Comparison of ENCODE assay signal across 8 mouse cellular contexts in the genomic region with DNA sequence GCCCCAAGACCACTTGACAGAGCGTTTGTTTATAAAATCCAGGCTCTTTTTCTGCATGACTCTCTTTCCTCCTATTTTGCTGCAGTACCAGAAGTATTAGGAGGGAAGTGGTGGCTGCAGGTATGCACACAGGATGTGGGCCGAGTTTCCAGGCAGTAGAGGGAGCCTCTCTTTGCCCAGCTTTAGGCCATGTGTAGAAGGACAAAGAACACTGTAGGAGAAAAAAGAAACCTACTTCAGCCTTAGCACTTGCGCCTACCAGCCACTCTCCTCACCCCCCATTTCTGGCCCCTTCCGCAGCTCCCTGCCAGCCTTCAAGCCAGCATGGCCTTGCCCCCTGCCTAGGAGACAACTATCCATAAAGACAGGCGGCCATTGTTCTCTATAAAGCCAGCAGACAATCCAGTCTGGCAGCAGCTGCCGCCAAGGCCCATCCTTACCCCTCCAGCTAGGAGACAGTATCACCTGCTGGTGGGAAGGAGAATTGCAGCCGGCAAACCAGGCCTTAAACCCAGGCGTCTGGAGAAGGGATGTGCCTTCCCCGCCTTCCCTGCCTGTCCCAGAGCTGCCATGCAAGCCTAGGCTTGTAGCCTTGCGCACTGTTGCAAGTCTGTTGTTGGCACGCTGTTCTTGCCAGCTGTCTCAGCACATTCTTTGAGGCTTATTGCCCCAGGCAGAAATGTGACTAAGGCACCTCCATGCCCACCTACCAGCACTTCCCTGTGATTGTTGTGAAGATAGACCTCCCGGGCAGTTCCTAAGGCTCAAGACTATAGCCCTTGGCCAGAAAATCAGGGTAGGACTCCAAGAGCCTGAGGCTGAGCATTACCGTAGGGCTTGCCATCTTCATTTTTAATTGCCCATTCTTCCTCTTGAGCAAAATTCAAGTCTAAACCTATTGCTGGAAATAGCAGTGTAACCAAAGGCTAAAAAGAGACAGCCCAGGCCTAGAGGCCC. TPM values are rescaled to one million over a fixed set of nuclear protein-coding genes. Genes with fewer than 3 reads are reported as not detected.
A peak's percentile ranks its signal among the peaks of the same experiment; 100 is the strongest.
DNase-seq lines count a peak whose midpoint lies in the region; ATAC-seq lines count a peak whose summit lies in the region.

No protein-coding gene starts in this region.

- H3K27ac ChIP-seq in embryonic facial prominence, embryonic 14.5 days (replicated peaks; ENCODE audit: low read depth, low read length): peak overlapping the region; percentile 76
- H3K27ac ChIP-seq in heart, embryonic 10.5 days: peak overlapping the region; percentile 76
- peak overlapping the region; percentile 41 for H3K27ac ChIP-seq in kidney, embryonic 15.5 days
- H3K27ac ChIP-seq in liver, embryonic 11.5 days (ENCODE audit: low read depth, low read length): no peak overlapping the region
- H3K27ac ChIP-seq in stomach, embryonic 15.5 days: peak overlapping the region; percentile 54; the same call in 1 of the 2 replicates

- H3K9ac ChIP-seq in embryonic facial prominence, embryonic 14.5 days (ENCODE audit: low read depth, low read length): 0 out of 2 replicates have a peak overlapping the region, but pooled peaks have one; percentile 35
- H3K9ac ChIP-seq in kidney, embryonic 15.5 days: no peak overlapping the region
- no peak overlapping the region for H3K9ac ChIP-seq in liver, embryonic 11.5 days (ENCODE audit: low read depth, low read length)
- no peak overlapping the region for H3K9ac ChIP-seq in stomach, embryonic 15.5 days

- DNase-seq in A20 (ENCODE audit: low read depth, low spot score): peak; percentile 66
- DNase-seq in adrenal gland, postnatal 4 days (ENCODE audit: low spot score in 2 of 2): peak; percentile 24 to 67
- peak; percentile 93 for DNase-seq in embryonic facial prominence, embryonic 14.5 days (ENCODE audit: low spot score)
- DNase-seq in heart, embryonic 10.5 days (ENCODE audit: low spot score): peak; percentile 90
- peak; percentile 68 for DNase-seq in liver, embryonic 11.5 days (ENCODE audit: low spot score)
- DNase-seq in natural killer cell, adult 2 months (ENCODE audit: low spot score in 2 of 2): peak; percentile 54 to 67

- H3K9me3 ChIP-seq in embryonic facial prominence, embryonic 14.5 days (ENCODE audit: control insufficient read depth, low read length): no peaks in the 10 kb centered on the region
- no peaks in the 10 kb centered on the region for H3K9me3 ChIP-seq in heart, embryonic 10.5 days
- H3K9me3 ChIP-seq in kidney, embryonic 15.5 days (replicated peaks): no peaks in the 10 kb centered on the region
- H3K9me3 ChIP-seq in liver, embryonic 11.5 days (ENCODE audit: control insufficient read depth, low read length): no peaks in the 10 kb centered on the region
- no peaks in the 10 kb centered on the region for H3K9me3 ChIP-seq in stomach, embryonic 15.5 days

- H3K4me2 ChIP-seq in embryonic facial prominence, embryonic 14.5 days (ENCODE audit: low read depth, low read length): no peak overlapping the region
- no peak overlapping the region for H3K4me2 ChIP-seq in kidney, embryonic 15.5 days
- no peak overlapping the region for H3K4me2 ChIP-seq in liver, embryonic 11.5 days
- no peak overlapping the region for H3K4me2 ChIP-seq in stomach, embryonic 15.5 days

- no peaks in the 10 kb centered on the region for H3K27me3 ChIP-seq in embryonic facial prominence, embryonic 14.5 days (replicated peaks; ENCODE audit: control insufficient read depth, insufficient read depth, low read length)
- no peaks in the 10 kb centered on the region for H3K27me3 ChIP-seq in heart, embryonic 10.5 days (ENCODE audit: insufficient read depth, poor library complexity, severe bottlenecking)
- no peaks in the 10 kb centered on the region for H3K27me3 ChIP-seq in kidney, embryonic 15.5 days
- no peaks in the 10 kb centered on the region for H3K27me3 ChIP-seq in liver, embryonic 11.5 days (replicated peaks; ENCODE audit: control insufficient read depth, insufficient read depth, low read length)
- no peaks in the 10 kb centered on the region for H3K27me3 ChIP-seq in stomach, embryonic 15.5 days (replicated peaks)

- H3K4me1 ChIP-seq in embryonic facial prominence, embryonic 14.5 days (ENCODE audit: control insufficient read depth, insufficient read depth, low read length): 0 out of 2 replicates have a peak, but pooled peaks cover 3% of the 10 kb centered on the region
- peaks cover 8% of the 10 kb centered on the region for H3K4me1 ChIP-seq in heart, embryonic 10.5 days
- H3K4me1 ChIP-seq in kidney, embryonic 15.5 days: peaks cover 4% of the 10 kb centered on the region; the same call in 1 of the 2 replicates
- H3K4me1 ChIP-seq in liver, embryonic 11.5 days (replicated peaks; ENCODE audit: control insufficient read depth, insufficient read depth, low read length): no peaks in the 10 kb centered on the region
- no peaks in the 10 kb centered on the region for H3K4me1 ChIP-seq in stomach, embryonic 15.5 days

- H3K4me3 ChIP-seq in embryonic facial prominence, embryonic 14.5 days (ENCODE audit: low read depth, low read length): no peak overlapping the region
- H3K4me3 ChIP-seq in heart, embryonic 10.5 days: no peak overlapping the region
- no peak overlapping the region for H3K4me3 ChIP-seq in kidney, embryonic 15.5 days (replicated peaks)
- H3K4me3 ChIP-seq in liver, embryonic 11.5 days (ENCODE audit: low read depth, low read length): no peak overlapping the region
- no peak overlapping the region for H3K4me3 ChIP-seq in stomach, embryonic 15.5 days (replicated peaks)

- peaks cover 83% of the 10 kb centered on the region for H3K36me3 ChIP-seq in embryonic facial prominence, embryonic 14.5 days (ENCODE audit: control insufficient read depth, insufficient read depth, low read length)
- H3K36me3 ChIP-seq in heart, embryonic 10.5 days: peaks cover 75% of the 10 kb centered on the region
- peaks cover 89% of the 10 kb centered on the region for H3K36me3 ChIP-seq in kidney, embryonic 15.5 days
- H3K36me3 ChIP-seq in liver, embryonic 11.5 days (ENCODE audit: control insufficient read depth, insufficient read depth, low read length): peaks cover 20% of the 10 kb centered on the region
- H3K36me3 ChIP-seq in stomach, embryonic 15.5 days: peaks cover 33% of the 10 kb centered on the region

- peak; percentile 95 for ATAC-seq in embryonic facial prominence, embryonic 14.5 days (ENCODE audit: low read depth)
- peak; percentile 89 for ATAC-seq in kidney, embryonic 15.5 days (replicated peaks; ENCODE audit: low FRiP score)
- peak; percentile 76 for ATAC-seq in liver, embryonic 11.5 days (replicated peaks; ENCODE audit: low FRiP score)
- peak; percentile 76; the same call in 1 of the 2 replicates for ATAC-seq in stomach, embryonic 15.5 days (ENCODE audit: insufficient read depth, low FRiP score, low read depth)

- WGBS in embryonic facial prominence, embryonic 14.5 days: 34% methylated on average over 13 of the region's 13 CpGs
- WGBS in heart, embryonic 10.5 days: 46% methylated on average over 13 of the region's 13 CpGs
- WGBS in kidney, embryonic 15.5 days: 48% methylated on average over 13 of the region's 13 CpGs
- WGBS in liver, embryonic 11.5 days: 49% methylated on average over 13 of the region's 13 CpGs
- WGBS in stomach, embryonic 15.5 days: 43% methylated on average over 13 of the region's 13 CpGs

RNA-seq across cellular contexts. Expression of a gene that starts 15.7 kb away (rescaled TPM):
- 10 to 100 TPM; 41.4 to 44.5 TPM for total RNA-seq in adrenal gland, postnatal 4 days (2021)
- polyA plus RNA-seq in embryonic facial prominence, embryonic 14.5 days (2014; fragmentation: Nextera tagmentation; extraction: Ambion mirVana): 21.6 and 23.9 TPM in 2 replicates
- 29.2 and 41.0 TPM in 2 replicates for polyA plus RNA-seq in heart, embryonic 10.5 days (2016; fragmentation: Nextera tagmentation; extraction: Ambion mirVana)
- polyA plus RNA-seq in kidney, embryonic 15.5 days (2015; fragmentation: Nextera tagmentation; extraction: Ambion mirVana): 31.0 and 31.7 TPM in 2 replicates
- 20.0 and 23.4 TPM in 2 replicates for polyA plus RNA-seq in liver, embryonic 11.5 days (2014; fragmentation: Nextera tagmentation; extraction: Ambion mirVana)
- 17.9 and 21.0 TPM in 2 replicates for polyA plus RNA-seq in stomach, embryonic 15.5 days (2015; fragmentation: Nextera tagmentation; extraction: Ambion mirVana)

RNA-seq across cellular contexts. Expression of a gene that starts 41.3 kb away (rescaled TPM):
- total RNA-seq in adrenal gland, postnatal 4 days (2021): under 1 TPM in 1 of 2 experiments, not detected in 1; 0.87 TPM
- 1.6 and 3.6 TPM in 2 replicates for polyA plus RNA-seq in embryonic facial prominence, embryonic 14.5 days (2014; fragmentation: Nextera tagmentation; extraction: Ambion mirVana)
- 1.6 and 1.8 TPM in 2 replicates for polyA plus RNA-seq in heart, embryonic 10.5 days (2016; fragmentation: Nextera tagmentation; extraction: Ambion mirVana)
- polyA plus RNA-seq in kidney, embryonic 15.5 days (2015; fragmentation: Nextera tagmentation; extraction: Ambion mirVana): 1.9 and 3.0 TPM in 2 replicates
- 0.61 and 0.93 TPM in 2 replicates for polyA plus RNA-seq in liver, embryonic 11.5 days (2014; fragmentation: Nextera tagmentation; extraction: Ambion mirVana)
- polyA plus RNA-seq in stomach, embryonic 15.5 days (2015; fragmentation: Nextera tagmentation; extraction: Ambion mirVana): 3.0 and 3.9 TPM in 2 replicates

RNA-seq across cellular contexts. Expression of a gene that starts 41.4 kb away (rescaled TPM):
- total RNA-seq in adrenal gland, postnatal 4 days (2021): 10 to 100 TPM; 83.5 to 93.2 TPM
- 63.7 and 70.7 TPM in 2 replicates for polyA plus RNA-seq in embryonic facial prominence, embryonic 14.5 days (2014; fragmentation: Nextera tagmentation; extraction: Ambion mirVana)
- 53.4 and 55.6 TPM in 2 replicates for polyA plus RNA-seq in heart, embryonic 10.5 days (2016; fragmentation: Nextera tagmentation; extraction: Ambion mirVana)
- 62.8 and 74.7 TPM in 2 replicates for polyA plus RNA-seq in kidney, embryonic 15.5 days (2015; fragmentation: Nextera tagmentation; extraction: Ambion mirVana)
- polyA plus RNA-seq in liver, embryonic 11.5 days (2014; fragmentation: Nextera tagmentation; extraction: Ambion mirVana): 55.0 and 56.7 TPM in 2 replicates
- polyA plus RNA-seq in stomach, embryonic 15.5 days (2015; fragmentation: Nextera tagmentation; extraction: Ambion mirVana): 53.5 and 54.9 TPM in 2 replicates

RNA-seq across cellular contexts. Expression of a gene that starts 48.1 kb away (rescaled TPM):
- not detected for total RNA-seq in adrenal gland, postnatal 4 days (2021)
- 0.45 and 0.83 TPM in 2 replicates for polyA plus RNA-seq in embryonic facial prominence, embryonic 14.5 days (2014; fragmentation: Nextera tagmentation; extraction: Ambion mirVana)
- not detected in 2 replicates for polyA plus RNA-seq in heart, embryonic 10.5 days (2016; fragmentation: Nextera tagmentation; extraction: Ambion mirVana)
- 0.19 and 0.61 TPM in 2 replicates for polyA plus RNA-seq in kidney, embryonic 15.5 days (2015; fragmentation: Nextera tagmentation; extraction: Ambion mirVana)
- polyA plus RNA-seq in liver, embryonic 11.5 days (2014; fragmentation: Nextera tagmentation; extraction: Ambion mirVana): not detected in 2 replicates
- polyA plus RNA-seq in stomach, embryonic 15.5 days (2015; fragmentation: Nextera tagmentation; extraction: Ambion mirVana): 1.2 and 1.6 TPM in 2 replicates
